Comparison of ENCODE assay signal across 8 mouse cellular contexts in genomic region chr15:99028874-99029458, GRCm38 (mm10). TPM values are rescaled to one million over a fixed set of nuclear protein-coding genes. Genes with fewer than 3 reads are reported as not detected.
DNase-seq lines count a peak whose midpoint lies in the region; ATAC-seq and TF ChIP-seq lines count a peak whose summit lies in the region.

No protein-coding gene starts in this region.

- peak overlapping the region; percentile 88 for H3K4me3 ChIP-seq in heart, embryonic 11.5 days (ENCODE audit: low read depth, low read length)
- H3K4me3 ChIP-seq in hindbrain, embryonic 10.5 days, result peak overlapping the region; percentile 64
- H3K4me3 ChIP-seq in layer of hippocampus, adult 2 months, result no peak overlapping the region; the same call in 1 of the 2 replicates

- H3K9me3 ChIP-seq in heart, embryonic 11.5 days (replicated peaks; ENCODE audit: control insufficient read depth, low read length), result no peaks in the 10 kb centered on the region
- H3K9me3 ChIP-seq in hindbrain, embryonic 10.5 days, result no peaks in the 10 kb centered on the region

- no peak for DNase-seq in heart, adult 18-20 months
- peak; percentile 49 for DNase-seq in NIH3T3 (ENCODE audit: low read depth)
- peak; percentile 50 for DNase-seq in hindbrain, embryonic 10.5 days (ENCODE audit: low spot score)
- DNase-seq in mesoderm, embryonic 11.5 days (ENCODE audit: low read depth, low spot score), result peak; percentile 32
- no peak for DNase-seq in adrenal gland, adult 18-20 months (ENCODE audit: low spot score in 2 of 2)
- DNase-seq in layer of hippocampus, adult 2 months (ENCODE audit: low spot score in 2 of 2), result no peak
- DNase-seq in right cerebral cortex, adult 18-20 months, result no peak

- no peak for ATAC-seq in heart, embryonic 11.5 days (replicated peaks; ENCODE audit: insufficient number of reproducible peaks, low FRiP score, low TSS enrichment)

- H3K27me3 ChIP-seq in heart, embryonic 11.5 days (ENCODE audit: control insufficient read depth, insufficient read depth, low read length), result no peaks in the 10 kb centered on the region
- peaks cover 11% of the 10 kb centered on the region for H3K27me3 ChIP-seq in hindbrain, embryonic 10.5 days (ENCODE audit: insufficient read depth, poor library complexity, severe bottlenecking)

- peak overlapping the region; percentile 93 for H3K27ac ChIP-seq in heart, embryonic 11.5 days (ENCODE audit: low read depth, low read length)
- peak overlapping the region; percentile 90 for H3K27ac ChIP-seq in hindbrain, embryonic 10.5 days
- H3K27ac ChIP-seq in layer of hippocampus, adult 2 months, result no peak overlapping the region

- WGBS in heart, embryonic 11.5 days (ENCODE audit: insufficient replicate concordance), result 3% methylated on average over 10 of the region's 10 CpGs
- WGBS in hindbrain, embryonic 10.5 days, result 7% methylated on average over 10 of the region's 10 CpGs

- peak overlapping the region; percentile 90 for H3K9ac ChIP-seq in heart, embryonic 11.5 days (ENCODE audit: low read depth, low read length)

- TF ChIP-seq CTCF in layer of hippocampus, adult 2 months (conservative IDR thresholded peaks at IDR 0.05), result no peak

- H3K4me1 ChIP-seq in heart, embryonic 11.5 days (ENCODE audit: control insufficient read depth, insufficient read depth, low read length), result peaks cover 21% of the 10 kb centered on the region
- peaks cover 45% of the 10 kb centered on the region for H3K4me1 ChIP-seq in hindbrain, embryonic 10.5 days (replicated peaks)

- H3K4me2 ChIP-seq in heart, embryonic 11.5 days, result peak overlapping the region; percentile 91

- no peaks in the 10 kb centered on the region for H3K36me3 ChIP-seq in heart, embryonic 11.5 days (ENCODE audit: control insufficient read depth, insufficient read depth, low read length)
- H3K36me3 ChIP-seq in hindbrain, embryonic 10.5 days, result peaks cover 7% of the 10 kb centered on the region; the same call in 1 of the 2 replicates

RNA-seq across cellular contexts. Expression of gene Tuba1c, which starts 0.7 kb away (rescaled TPM):
- polyA plus RNA-seq in heart, embryonic 11.5 days (2014; fragmentation: Nextera tagmentation; extraction: Ambion mirVana), result 167 and 169 TPM in 2 replicates
- total RNA-seq in heart, adult 18-20 months (2021), result 10 to 100 TPM; 31.8 to 41.4 TPM
- polyA plus RNA-seq in hindbrain, embryonic 10.5 days (2016; fragmentation: Nextera tagmentation; extraction: Ambion mirVana), result 111 and 135 TPM in 2 replicates
- total RNA-seq in adrenal gland, adult 18-20 months (2021), result 100 to 1,000 TPM; 235 to 284 TPM
- total RNA-seq in layer of hippocampus, adult 2 months (2021), result 10 to 100 TPM; 49.6 to 51.1 TPM

RNA-seq across cellular contexts. Expression of gene Prph, which starts 26.0 kb away (rescaled TPM):
- 0.09 and 0.59 TPM in 2 replicates for polyA plus RNA-seq in heart, embryonic 11.5 days (2014; fragmentation: Nextera tagmentation; extraction: Ambion mirVana)
- under 1 TPM in 1 of 2 experiments, not detected in 1; 0.15 TPM for total RNA-seq in heart, adult 18-20 months (2021)
- 9.7 and 14.4 TPM in 2 replicates for polyA plus RNA-seq in hindbrain, embryonic 10.5 days (2016; fragmentation: Nextera tagmentation; extraction: Ambion mirVana)
- total RNA-seq in adrenal gland, adult 18-20 months (2021), result under 1 TPM; 0.51 to 0.56 TPM
- total RNA-seq in layer of hippocampus, adult 2 months (2021), result under 1 TPM; 0.67 to 0.83 TPM

RNA-seq across cellular contexts. Expression of gene Troap, which starts 45.4 kb away (rescaled TPM):
- polyA plus RNA-seq in heart, embryonic 11.5 days (2014; fragmentation: Nextera tagmentation; extraction: Ambion mirVana), result 21.1 and 22.0 TPM in 2 replicates
- under 1 TPM in 1 of 2 experiments, not detected in 1; 0.28 TPM for total RNA-seq in heart, adult 18-20 months (2021)
- 41.6 and 46.8 TPM in 2 replicates for polyA plus RNA-seq in hindbrain, embryonic 10.5 days (2016; fragmentation: Nextera tagmentation; extraction: Ambion mirVana)
- total RNA-seq in adrenal gland, adult 18-20 months (2021), result not detected
- under 1 TPM; 0.36 to 0.64 TPM for total RNA-seq in layer of hippocampus, adult 2 months (2021)

RNA-seq across cellular contexts. Expression of gene C1ql4, which starts 58.7 kb away (rescaled TPM):
- polyA plus RNA-seq in heart, embryonic 11.5 days (2014; fragmentation: Nextera tagmentation; extraction: Ambion mirVana), result 0.20 and 0.27 TPM in 2 replicates
- not detected for total RNA-seq in heart, adult 18-20 months (2021)
- 0.78 and 8.7 TPM in 2 replicates for polyA plus RNA-seq in hindbrain, embryonic 10.5 days (2016; fragmentation: Nextera tagmentation; extraction: Ambion mirVana)
- not detected for total RNA-seq in adrenal gland, adult 18-20 months (2021)
- total RNA-seq in layer of hippocampus, adult 2 months (2021), result not detected

Comparison
In these comparisons a context has a peak if more than half of its experiments do, and no peak if none do; other contexts are left out.
1. DNase-seq: peak in NIH3T3 (single experiment), hindbrain, embryonic 10.5 days (single experiment) and mesoderm, embryonic 11.5 days (single experiment); none in heart, adult 18-20 months (0 of 2), adrenal gland, adult 18-20 months (0 of 2), layer of hippocampus, adult 2 months (0 of 2) and right cerebral cortex, adult 18-20 months (single experiment).
2. RNA of gene Tuba1c, which starts 0.7 kb away (total RNA-seq): 235 to 284 TPM in adrenal gland, adult 18-20 months; 49.6 to 51.1 TPM in layer of hippocampus, adult 2 months and 31.8 to 41.4 TPM in heart, adult 18-20 months; every median in the first group is over 4 times any median in the second.